Mouse (Mus musculus) spleen, adult 12 weeks (tissue): ENCODE measurements around the gene Sart1.
"Not testable (repeated sequence)": the region's sequence is repeated elsewhere in the genome, so short reads cannot be mapped to it uniquely, and the experiment has no call there.

Experiments
- DNase-seq: peaks from one replicate; pipeline ENCODE4 v3.0.0; 2022; ENCODE audit warnings: low spot score

Sart1 gene

DNA sequence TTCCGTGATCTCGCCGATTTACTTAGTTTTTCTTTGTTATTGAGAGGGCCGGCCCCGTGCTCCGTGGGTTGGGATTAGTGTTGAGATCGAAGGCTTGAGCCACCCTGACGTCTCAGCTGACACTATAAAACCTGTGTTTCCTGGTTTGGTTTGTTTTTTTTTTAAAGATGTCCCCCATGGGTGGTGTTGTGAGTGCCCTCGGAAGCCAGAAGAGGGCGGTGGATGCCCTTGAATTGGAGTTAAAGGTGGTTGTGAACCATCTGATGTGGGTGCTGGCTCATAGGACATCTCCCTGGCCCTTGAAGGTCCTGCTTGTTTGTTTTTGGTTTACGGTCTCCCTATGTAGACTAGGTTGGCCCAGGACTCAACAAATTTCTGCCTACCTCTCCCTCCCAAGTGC lies 21.0 kb downstream of the Sart1 start:
- no peak for DNase-seq

DNA sequence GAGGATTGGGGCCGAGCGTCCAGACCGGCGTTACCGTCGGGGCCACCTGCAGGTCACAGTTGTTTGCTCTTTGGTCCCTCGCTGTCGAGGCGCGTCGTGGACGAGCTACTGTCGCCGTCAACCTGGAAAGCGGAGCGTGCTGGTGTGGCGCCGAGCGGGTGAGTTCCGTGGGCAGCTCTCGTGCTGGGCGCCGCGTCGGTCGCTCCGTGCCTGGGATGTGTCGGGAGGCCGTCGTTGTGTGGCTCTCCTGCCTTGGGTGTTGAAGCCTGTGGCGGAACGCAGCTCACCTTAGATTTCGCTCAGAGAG lies 21.5 kb downstream of the Sart1 start, which contains the start of gene Banf1:
Banf1 (minus strand) TSS at position 116 of the 307 bp plus-strand sequence.
- DNase-seq = no peak

DNA sequence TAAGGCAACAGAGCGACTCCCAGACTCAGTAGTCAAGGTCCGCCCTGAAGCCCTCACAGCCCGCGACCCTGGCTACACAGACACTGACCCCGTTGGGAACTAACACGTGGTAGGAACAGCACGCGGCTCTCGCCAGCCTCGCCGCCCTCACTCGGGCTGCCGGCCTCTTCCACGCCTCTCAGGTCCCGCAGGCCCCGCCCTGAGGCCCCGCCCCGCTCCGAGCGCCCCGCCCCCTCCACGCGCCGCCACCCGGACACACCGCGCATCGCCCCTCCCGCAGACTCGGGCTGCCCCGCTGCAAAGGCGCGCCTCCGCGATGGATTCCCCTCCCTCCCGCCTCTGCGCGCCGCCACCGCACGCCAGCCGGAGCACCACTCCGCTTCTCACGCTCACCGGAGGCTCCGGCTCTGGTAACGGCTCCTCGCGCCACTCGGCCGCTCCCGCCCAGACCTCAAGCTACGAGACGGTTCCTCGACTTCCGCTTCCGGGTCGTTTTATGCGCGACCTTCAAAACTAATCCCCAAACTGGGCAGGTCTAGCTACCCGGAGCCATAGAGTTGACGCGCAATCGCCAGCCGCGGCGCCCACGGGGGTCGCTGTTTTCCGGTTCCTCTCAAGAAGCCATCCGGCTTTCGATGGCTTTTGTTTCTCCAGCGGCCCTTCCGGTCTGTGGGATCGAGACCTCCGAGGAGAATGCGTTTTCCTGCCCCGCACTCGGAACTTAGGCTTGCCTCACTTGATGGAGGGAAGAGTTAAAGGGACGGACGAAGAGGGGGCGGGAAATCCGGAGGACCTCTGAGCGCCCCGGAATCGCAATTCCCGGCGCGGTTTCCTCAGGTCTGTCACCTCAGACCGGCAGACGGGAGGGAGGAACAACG lies 22.1 kb downstream of the Sart1 start, which contains the start of gene Eif1ad:
Eif1ad (plus strand) TSS at position 567 of the 878 bp plus-strand sequence.
- peak; percentile 94 for DNase-seq

GRCm38 (mm10) chr19:5365751-5366150 lies 22.8 kb downstream of the Sart1 start:
- no peak for DNase-seq

DNA sequence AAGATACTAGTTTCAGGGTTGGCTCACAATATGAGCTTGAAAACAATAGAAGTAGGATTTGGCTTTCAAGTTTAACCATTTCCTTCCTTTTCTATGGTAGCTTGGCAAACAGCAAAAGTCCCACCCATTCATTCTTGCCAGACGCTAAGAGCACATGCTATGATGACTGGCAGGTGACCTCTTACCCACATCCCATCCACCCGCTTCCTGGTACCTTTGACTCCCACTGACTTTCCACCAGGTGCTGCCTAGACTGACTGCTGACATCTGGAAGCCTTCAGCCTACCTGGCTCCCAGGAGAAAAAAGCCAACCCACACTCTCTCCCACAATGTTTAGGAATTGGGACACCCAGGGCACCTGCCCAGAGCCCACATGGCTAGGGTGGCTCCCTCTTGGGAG lies 24.4 kb downstream of the Sart1 start:
- no peak for DNase-seq

- no peak for DNase-seq
Observed at GRCm38 (mm10) chr19:5362186-5362585, 26.3 kb downstream of the Sart1 start.

DNA sequence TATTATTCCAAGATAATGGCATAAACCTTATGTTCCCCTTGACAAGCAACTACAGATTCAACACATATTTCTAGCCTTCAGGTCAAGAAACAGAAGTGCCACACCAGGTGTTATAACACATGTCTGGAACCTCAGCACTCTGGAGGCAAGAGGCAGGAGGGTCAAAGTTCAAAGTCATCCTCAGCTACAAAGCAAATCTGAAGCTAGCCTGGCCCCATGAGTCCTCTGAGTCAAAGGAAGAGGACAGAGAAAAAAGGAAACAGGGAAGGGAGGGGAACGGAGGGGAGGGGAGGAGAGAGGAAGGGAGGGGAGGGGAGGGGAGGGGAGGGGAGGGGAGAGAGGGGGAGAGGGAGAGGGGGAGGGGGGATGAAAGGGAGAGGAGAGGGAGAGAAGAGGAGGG lies 32.4 kb downstream of the Sart1 start:
- DNase-seq = no peak

DNA sequence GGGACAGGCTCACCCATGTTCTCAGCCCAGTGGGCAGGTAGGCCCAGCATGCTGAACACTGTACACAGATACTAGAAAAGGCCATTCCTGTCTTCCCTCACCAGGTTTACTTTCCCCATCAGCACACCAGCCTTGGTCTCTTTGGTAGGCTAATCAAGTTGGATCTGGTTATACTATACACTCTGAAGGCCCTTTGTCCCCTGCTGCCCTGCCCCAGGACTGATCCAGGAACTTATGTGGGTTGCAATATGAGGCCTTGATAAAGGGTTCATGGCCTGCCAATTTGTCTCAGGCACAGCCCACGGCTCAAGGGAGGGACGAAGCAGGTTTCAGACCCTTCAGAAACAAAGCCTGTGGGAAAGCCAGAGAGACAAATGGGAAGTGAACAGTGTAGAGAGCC lies 34.9 kb downstream of the Sart1 start:
- no peak for DNase-seq

DNA sequence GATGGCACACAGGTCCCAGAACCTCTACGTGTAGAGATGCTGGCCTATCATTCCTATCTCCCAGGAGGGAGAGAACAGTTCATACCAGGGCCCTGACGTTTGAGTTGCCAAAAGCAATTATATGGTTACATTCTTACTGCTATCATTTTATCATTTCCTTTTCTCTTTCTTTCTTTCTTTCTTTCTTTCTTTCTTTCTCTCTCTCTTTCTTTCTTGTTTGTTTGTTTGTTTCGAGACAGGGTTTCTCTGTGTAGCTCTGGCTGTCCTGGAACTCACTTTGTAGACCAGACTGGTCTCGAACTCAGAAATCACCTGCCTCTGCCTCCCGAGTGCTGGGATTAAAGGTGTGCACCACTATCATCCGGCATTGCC lies 39.0 kb downstream of the Sart1 start, which contains the start of gene Cst6:
Cst6 (minus strand) TSS at position 73 of the 372 bp plus-strand sequence.
- not testable (repeated sequence) for DNase-seq

DNA sequence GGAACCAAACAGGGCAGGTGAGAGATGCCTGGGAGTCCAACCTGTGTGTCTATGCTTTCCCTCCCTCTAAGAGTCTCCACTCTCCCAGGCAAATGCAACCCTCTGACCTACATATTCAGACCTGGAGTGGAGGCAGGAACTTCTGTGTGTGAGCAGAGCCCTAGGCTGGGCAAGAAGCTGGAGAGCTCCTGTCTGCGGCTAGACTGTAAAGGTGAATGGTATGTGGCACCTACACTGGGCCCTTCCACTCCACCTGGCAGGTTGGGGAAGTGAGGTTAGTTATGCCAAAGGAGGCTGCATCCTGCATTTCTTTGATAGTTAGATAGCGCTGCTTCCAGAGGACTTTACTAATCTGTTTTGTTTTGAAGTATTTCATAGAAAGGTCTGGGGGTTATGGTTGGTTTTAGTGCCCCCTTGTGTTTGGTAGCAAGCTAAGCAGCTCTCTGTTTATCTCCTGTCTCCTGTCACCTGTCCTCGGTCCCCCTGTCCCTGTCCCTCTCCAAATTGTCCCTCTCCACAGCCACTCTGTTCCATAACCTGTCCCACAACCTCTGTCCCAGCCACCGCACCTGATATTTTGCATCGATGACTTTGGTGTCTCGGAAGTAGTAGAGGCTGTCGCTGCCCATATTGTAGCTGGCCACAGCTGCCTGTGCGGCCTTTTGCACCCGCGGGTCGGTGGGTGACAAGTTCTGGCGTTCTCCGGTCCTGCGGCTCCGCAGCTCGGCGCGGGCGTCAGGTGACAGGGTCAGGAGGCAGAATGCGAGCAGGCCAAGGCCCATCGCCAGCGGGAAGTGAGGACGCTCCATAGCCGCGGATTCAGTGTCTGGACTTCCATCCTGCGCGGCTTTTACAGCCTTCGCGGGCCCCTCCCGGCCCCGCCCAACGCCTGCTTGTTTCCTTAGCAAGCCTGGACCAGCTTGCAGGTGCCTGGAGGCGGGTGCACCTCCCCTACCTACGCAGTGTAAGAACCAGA lies 39.7 kb downstream of the Sart1 start:
- DNase-seq = no peak

DNA sequence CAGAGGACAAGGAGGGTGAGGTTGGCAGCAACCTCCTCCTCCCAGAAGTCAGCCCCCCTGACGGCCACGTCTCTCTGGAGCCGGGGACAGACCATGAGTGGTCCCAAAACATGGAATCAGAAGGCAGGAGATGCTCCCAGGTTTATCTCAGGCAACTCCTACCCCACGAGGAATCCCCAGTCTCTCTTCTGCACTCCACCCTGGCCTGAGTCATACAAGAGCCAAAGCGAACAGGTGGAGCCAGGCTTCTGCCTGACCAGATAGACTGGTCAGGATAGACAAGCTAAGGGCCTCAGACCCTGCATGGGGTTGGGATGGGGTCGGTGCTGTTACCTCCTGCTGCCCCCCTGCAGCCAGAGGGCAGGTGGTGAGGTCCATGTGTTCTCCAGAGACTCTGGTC lies 40.4 kb downstream of the Sart1 start:
- DNase-seq = no peak

- DNase-seq = no peak
Observed at GRCm38 (mm10) chr19:5345297-5346131, 43.0 kb downstream of the Sart1 start.

DNA sequence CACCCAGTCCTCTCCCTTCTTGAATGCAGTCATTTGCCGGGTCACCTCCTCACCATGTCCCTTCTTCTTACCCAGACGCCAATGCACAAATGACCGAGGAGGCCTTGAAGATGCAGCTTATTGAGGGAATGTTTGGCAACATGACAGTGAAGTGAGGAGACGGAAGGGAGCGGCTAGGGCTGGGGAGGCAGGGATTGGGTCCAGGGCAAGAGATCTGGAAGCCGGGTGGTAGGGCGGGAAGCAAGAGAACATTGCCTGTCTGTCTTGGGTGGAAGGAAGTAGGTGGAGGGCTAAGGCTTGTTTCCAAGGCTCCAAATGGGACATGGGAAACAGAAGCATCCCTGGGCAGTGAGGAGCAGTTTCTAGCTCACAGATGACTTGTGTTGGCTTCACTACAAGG lies 47.1 kb downstream of the Sart1 start:
- no peak for DNase-seq

- DNase-seq = peak; percentile 54
Observed at GRCm38 (mm10) chr19:5337975-5338374, 50.5 kb downstream of the Sart1 start.

GRCm38 (mm10) chr19:5335441-5335840 lies 53.1 kb downstream of the Sart1 start, which contains the start of gene Catsper1:
Gene Catsper1, plus strand, starts transcription at chr19:5335741.
- no peak for DNase-seq

DNA sequence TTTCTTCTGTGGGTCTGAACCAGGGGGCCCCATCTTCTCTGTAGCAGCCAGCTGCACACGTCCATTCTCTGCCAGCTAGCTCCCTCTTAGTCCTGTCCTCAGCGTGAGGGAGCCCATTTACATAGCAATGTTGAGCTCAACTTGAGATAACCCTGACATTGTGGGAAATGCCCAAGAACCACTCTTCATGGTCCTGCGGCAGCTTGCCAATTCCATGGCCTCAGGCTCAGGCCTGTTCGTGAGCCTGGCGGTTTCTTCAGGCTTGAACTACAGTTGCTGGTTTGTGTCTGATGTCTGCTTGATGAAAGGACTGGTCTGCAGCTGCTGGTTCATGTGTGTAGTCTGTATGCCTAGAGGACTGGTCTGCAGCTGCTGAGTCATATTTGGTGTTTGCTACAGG lies 53.8 kb downstream of the Sart1 start:
- no peak for DNase-seq

DNA sequence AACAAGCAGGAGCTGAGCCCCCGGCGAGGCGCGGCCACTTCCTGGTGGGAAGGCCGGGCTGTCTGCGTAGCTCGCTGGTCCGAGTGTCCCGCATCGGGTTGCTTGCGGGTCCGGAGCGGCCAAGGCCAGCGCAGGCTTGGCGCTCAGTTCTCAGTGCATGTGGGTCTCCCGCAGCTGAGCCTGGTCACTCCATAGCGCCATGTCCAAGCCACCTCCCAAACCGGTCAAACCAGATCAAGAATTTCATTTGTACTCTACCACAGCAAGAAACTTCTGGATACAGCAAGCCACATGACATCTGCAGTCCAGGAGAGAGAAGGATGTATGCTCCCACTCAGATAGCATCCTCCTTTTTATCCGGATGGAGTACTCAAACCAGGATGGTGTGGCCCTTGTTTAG lies 60.5 kb downstream of the Sart1 start:
- no peak for DNase-seq
